ENCODE assay signal across 23 mouse cellular contexts in the genomic region with DNA sequence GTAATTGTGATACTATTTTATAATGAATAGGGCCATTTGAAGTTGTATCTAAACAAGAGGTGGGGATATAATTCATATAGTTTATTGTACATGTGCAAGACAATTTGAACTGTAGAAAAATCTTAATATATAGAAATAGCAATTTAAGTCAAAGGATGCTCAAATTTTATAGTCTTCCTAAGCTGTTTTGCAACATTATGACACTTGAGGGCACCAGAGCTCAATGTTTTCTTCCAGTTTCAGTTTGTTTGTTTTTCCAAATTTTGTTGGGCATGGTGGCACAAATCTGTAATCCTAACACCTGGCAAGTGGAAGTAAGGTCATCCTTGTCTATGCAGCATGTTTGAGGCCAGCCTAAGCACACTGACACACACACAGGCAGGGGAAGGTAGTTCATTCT.
DNase-seq lines count a peak whose midpoint lies in the region; ATAC-seq and TF ChIP-seq lines count a peak whose summit lies in the region.
"Had no signal": no experiment of that assay in that cellular context is flagged by ENCODE, and none has a peak within 500 bp of the region (broad histone marks: within the 10 kb centered on the region; RNA-seq: fewer than 3 reads in every experiment).

No protein-coding gene starts in this region.

- DNase-seq in hindbrain, postnatal 0 days (ENCODE audit: low spot score) = peak; percentile 46
- DNase-seq in hindbrain, embryonic 11.5 days (ENCODE audit: low spot score) = no peak
- DNase-seq in lung, postnatal 0 days (ENCODE audit: low spot score) = no peak
- DNase-seq in lung, adult 2 months = no peak
- DNase-seq in Patski (ENCODE audit: low read depth, low spot score) = no peak
- DNase-seq: adrenal gland, adult 2 months; cerebellum, adult 11-12 months; cerebellum, postnatal 36 days; gastrocnemius, postnatal 14 days; heart, postnatal 10 days; kidney, adult 8-10 months; layer of hippocampus, postnatal 36 days; lung, postnatal 4 days; thymus, postnatal 14 days had no signal

- no peaks in the 10 kb centered on the region for H3K27me3 ChIP-seq in hindbrain, postnatal 0 days (ENCODE audit: insufficient read depth, low read length)
- no peaks in the 10 kb centered on the region for H3K27me3 ChIP-seq in hindbrain, embryonic 11.5 days (ENCODE audit: control insufficient read depth, insufficient read depth, low read length)
- H3K27me3 ChIP-seq in lung, postnatal 0 days (replicated peaks; ENCODE audit: insufficient read depth, low read length) = no peaks in the 10 kb centered on the region
- H3K27me3 ChIP-seq in Patski = no peaks in the 10 kb centered on the region
- H3K27me3 ChIP-seq: liver, embryonic 15.5 days; neural tube, embryonic 12.5 days had no signal

- H3K4me3 ChIP-seq in hindbrain, postnatal 0 days (ENCODE audit: low read length) = no peak overlapping the region
- H3K4me3 ChIP-seq in hindbrain, embryonic 11.5 days (ENCODE audit: low read depth, low read length) = no peak overlapping the region
- H3K4me3 ChIP-seq in lung, postnatal 0 days (ENCODE audit: low read depth, low read length) = no peak overlapping the region
- H3K4me3 ChIP-seq in lung, adult 2 months (replicated peaks; ENCODE audit: extremely low read depth, low read depth, low read length) = no peak overlapping the region
- H3K4me3 ChIP-seq: embryonic facial prominence, embryonic 10.5 days; erythroblast, embryonic 14.5 days; heart, embryonic 10.5 days; liver, embryonic 15.5 days; neural tube, embryonic 12.5 days had no signal

- in situ Hi-C loops in Patski (cut with MboI; ENCODE audit: low pct_unique_long_range_greater_than_20kb) = loop anchor here (25.0 kb wide), 1 partner anchor 284 kb away; no protein-coding TSS in a partner anchor

- no peaks in the 10 kb centered on the region for H3K36me3 ChIP-seq in hindbrain, postnatal 0 days (ENCODE audit: insufficient read depth, low read length)
- H3K36me3 ChIP-seq in hindbrain, embryonic 11.5 days (ENCODE audit: control insufficient read depth, insufficient read depth, low read length) = peaks cover 2% of the 10 kb centered on the region; the same call in 1 of the 2 replicates
- H3K36me3 ChIP-seq in lung, postnatal 0 days (ENCODE audit: insufficient read depth, low read length) = no peaks in the 10 kb centered on the region

- CTCF ChIA-PET in Patski (lab: Charles Lee) = interaction anchor here (1.2 kb wide), 1 partner anchor 266 kb away, joined by 3 read pairs; no protein-coding TSS in a partner anchor

- H3K9ac ChIP-seq in hindbrain, postnatal 0 days (replicated peaks; ENCODE audit: low read length) = no peak overlapping the region
- no peak overlapping the region for H3K9ac ChIP-seq in hindbrain, embryonic 11.5 days (ENCODE audit: low read depth, low read length)
- H3K9ac ChIP-seq in lung, postnatal 0 days (replicated peaks; ENCODE audit: low read depth) = no peak overlapping the region
- H3K9ac ChIP-seq: hindbrain, embryonic 14.5 days; liver, embryonic 15.5 days; neural tube, embryonic 12.5 days had no signal

- TF ChIP-seq CTCF in hindbrain, postnatal 0 days (IDR thresholded peaks at IDR 0.05; ENCODE audit: low read depth) = peak; percentile 45
- peak; percentile 26; the same call in 1 of the 2 replicates for TF ChIP-seq CTCF in lung, postnatal 0 days (IDR thresholded peaks at IDR 0.05)
- TF ChIP-seq CTCF in lung, adult 2 months (IDR thresholded peaks at IDR 0.05; ENCODE audit: insufficient read depth, low read length) = no peak
- TF ChIP-seq CTCF in Patski (IDR thresholded peaks at IDR 0.05) = peak; percentile 21

- H3K9me3 ChIP-seq in hindbrain, postnatal 0 days (ENCODE audit: low read length) = no peaks in the 10 kb centered on the region
- no peaks in the 10 kb centered on the region for H3K9me3 ChIP-seq in hindbrain, embryonic 11.5 days (ENCODE audit: control insufficient read depth, low read length)
- H3K9me3 ChIP-seq in lung, postnatal 0 days (ENCODE audit: low read length) = no peaks in the 10 kb centered on the region
- H3K9me3 ChIP-seq: embryonic facial prominence, embryonic 10.5 days; heart, embryonic 10.5 days; liver, embryonic 15.5 days; neural tube, embryonic 12.5 days had no signal

- ATAC-seq in hindbrain, postnatal 0 days = no peak
- ATAC-seq in hindbrain, embryonic 11.5 days (ENCODE audit: low FRiP score) = no peak
- no peak for ATAC-seq in lung, postnatal 0 days
- ATAC-seq in Patski = no peak
- peak; percentile 46; the same call in 1 of the 2 replicates for ATAC-seq in megakaryocyte progenitor cell, adult 5-6 weeks (replicated peaks; ENCODE audit: poor library complexity)
- no peak for ATAC-seq in erythroblast, adult 5-6 weeks (replicated peaks; ENCODE audit: low FRiP score, poor library complexity, severe bottlenecking)
- ATAC-seq in megakaryocyte-erythroid progenitor cell, adult 5-6 weeks (replicated peaks; ENCODE audit: low FRiP score, low TSS enrichment, poor library complexity, severe bottlenecking) = no peak

- no peak overlapping the region for H3K27ac ChIP-seq in hindbrain, postnatal 0 days
- no peak overlapping the region for H3K27ac ChIP-seq in hindbrain, embryonic 11.5 days (ENCODE audit: low read depth, low read length)
- H3K27ac ChIP-seq in lung, postnatal 0 days (ENCODE audit: low read length) = no peak overlapping the region
- H3K27ac ChIP-seq: embryonic facial prominence, embryonic 10.5 days; heart, embryonic 10.5 days; hindbrain, embryonic 14.5 days; liver, embryonic 15.5 days; neural tube, embryonic 12.5 days had no signal

- H3K4me1 ChIP-seq in hindbrain, postnatal 0 days (ENCODE audit: insufficient read depth, low read length) = no peaks in the 10 kb centered on the region
- no peaks in the 10 kb centered on the region for H3K4me1 ChIP-seq in hindbrain, embryonic 11.5 days (replicated peaks; ENCODE audit: control insufficient read depth, insufficient read depth, low read length)
- H3K4me1 ChIP-seq in lung, postnatal 0 days (ENCODE audit: insufficient read depth, low read depth, low read length) = no peaks in the 10 kb centered on the region
- H3K4me1 ChIP-seq in lung, adult 2 months (ENCODE audit: control insufficient read depth, insufficient read depth, low read length) = no peaks in the 10 kb centered on the region
- H3K4me1 ChIP-seq: embryonic facial prominence, embryonic 10.5 days; heart, embryonic 10.5 days; liver, embryonic 15.5 days; neural tube, embryonic 12.5 days had no signal

- no peak for TF ChIP-seq POLR2A in lung, adult 2 months (IDR thresholded peaks at IDR 0.05; ENCODE audit: borderline replicate concordance, extremely low read depth, low read depth, low read length)

- H3K4me2 ChIP-seq in hindbrain, postnatal 0 days (ENCODE audit: low read depth, low read length) = no peak overlapping the region
- no peak overlapping the region for H3K4me2 ChIP-seq in hindbrain, embryonic 11.5 days (replicated peaks; ENCODE audit: low read depth, low read length)
- no peak overlapping the region for H3K4me2 ChIP-seq in lung, postnatal 0 days (replicated peaks; ENCODE audit: low read depth, low read length)
- H3K4me2 ChIP-seq: hindbrain, embryonic 14.5 days; liver, embryonic 15.5 days; neural tube, embryonic 12.5 days had no signal

- POLR2A ChIA-PET in Patski (lab: Charles Lee) = no interaction called here

- no peak for TF ChIP-seq EP300 in lung, postnatal 0 days (IDR thresholded peaks at IDR 0.05)
